Mouse (Mus musculus) layer of hippocampus, adult 11-12 months (tissue): ENCODE results near the gene Hist2h2ab.
"Not testable (repeated sequence)": the region's sequence is repeated elsewhere in the genome, so short reads cannot be mapped to it uniquely, and the experiment has no call there.

Experiments used
- DNase-seq: peaks from one replicate; pipeline ENCODE4 v3.0.0; 2022; ENCODE audit warnings: low spot score

Hist2h2ab gene

DNA sequence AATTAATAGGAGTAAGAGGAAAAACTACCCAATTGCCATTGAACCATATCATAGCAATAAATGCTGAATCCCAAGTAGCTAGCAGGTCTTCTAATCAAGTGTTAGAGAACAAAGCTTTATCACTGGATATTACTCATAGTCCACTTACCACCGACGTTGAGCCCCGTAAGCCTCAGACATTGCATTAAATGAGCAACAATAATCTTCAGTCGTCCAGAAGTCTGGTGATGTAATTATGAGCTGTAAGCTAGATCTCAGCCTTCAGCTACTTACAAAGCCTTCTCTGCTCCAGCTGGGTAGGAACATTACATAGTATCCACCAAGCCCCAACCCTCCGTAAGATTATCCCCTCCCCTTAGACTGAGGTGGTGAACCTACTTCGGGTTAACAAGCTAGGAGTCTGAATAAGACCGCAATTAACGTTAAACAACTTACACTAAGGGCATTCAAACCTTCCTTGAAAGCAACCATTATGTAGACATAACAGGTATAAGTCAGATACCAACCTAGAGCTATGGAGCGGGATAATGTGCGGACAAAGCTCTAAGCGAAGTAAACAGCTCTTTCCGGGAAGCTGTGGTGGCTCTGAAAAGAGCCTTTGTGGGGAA lies 18.3 kb downstream of the Hist2h2ab start:
- no peak for DNase-seq

GRCm38 (mm10) chr3:96238954-96239793 lies 19.5 kb downstream of the Hist2h2ab start, which contains the start of gene Hist2h3c2:
Hist2h3c2 (minus strand) TSS chr3:96239127.
- DNase-seq, result not testable (repeated sequence)

DNA sequence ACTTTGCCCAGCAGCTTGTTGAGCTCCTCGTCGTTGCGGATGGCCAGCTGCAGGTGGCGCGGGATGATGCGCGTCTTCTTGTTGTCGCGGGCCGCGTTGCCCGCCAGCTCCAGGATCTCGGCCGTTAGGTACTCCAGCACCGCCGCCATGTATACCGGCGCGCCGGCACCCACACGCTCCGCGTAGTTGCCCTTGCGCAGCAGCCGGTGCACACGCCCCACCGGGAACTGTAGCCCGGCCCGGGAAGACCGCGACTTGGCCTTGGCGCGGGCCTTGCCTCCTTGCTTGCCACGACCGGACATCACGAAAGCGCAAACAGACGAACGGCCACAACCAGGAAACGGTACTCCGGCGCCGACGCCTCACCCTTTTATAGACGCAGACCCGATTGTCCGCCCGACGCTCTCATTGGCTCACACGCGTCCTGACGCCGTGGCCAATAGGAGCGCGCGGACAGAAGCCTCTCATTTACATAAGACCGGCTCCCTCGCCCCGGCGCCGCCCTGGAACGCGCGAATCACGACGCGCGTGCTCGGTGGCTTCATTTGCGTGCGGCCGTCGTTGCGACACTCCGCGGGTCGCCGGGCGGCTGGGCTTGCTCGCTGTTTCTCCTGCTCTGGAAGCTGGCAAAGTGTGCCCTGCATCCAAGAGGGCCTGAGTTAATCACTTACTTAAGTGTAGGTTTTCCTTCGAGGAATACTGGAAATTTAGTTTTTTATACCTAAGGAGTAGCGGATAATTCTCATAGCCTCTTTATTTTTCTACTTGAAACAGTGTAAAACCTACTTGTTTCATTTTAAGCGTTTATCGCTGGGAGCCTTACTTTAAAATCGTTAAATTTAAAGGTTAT lies 20.5 kb downstream of the Hist2h2ab start, which contains the start of gene Hist2h2aa2:
Gene Hist2h2aa2 (minus strand): TSS at position 328 of the 850 bp plus-strand sequence.
- DNase-seq, result peak; percentile 97

DNA sequence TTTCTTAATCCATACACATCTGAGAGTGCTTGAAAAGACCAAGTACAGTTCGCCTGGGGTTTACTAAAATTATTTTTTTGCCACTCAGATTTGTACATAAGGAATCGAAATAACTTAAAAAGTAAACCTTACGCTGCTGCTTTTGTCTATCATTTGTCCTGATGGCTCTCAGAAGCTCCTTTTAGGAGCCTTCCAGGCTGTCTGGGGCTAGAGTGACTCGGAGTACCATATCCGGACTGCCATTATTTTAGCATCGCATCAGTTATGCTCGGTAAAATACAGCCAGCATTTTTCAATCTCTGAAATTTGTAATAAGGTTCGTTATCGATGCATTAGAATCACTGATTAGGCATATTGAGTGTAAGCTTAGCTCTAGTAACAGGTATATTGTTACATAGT lies 21.1 kb downstream of the Hist2h2ab start:
- no peak for DNase-seq

DNA sequence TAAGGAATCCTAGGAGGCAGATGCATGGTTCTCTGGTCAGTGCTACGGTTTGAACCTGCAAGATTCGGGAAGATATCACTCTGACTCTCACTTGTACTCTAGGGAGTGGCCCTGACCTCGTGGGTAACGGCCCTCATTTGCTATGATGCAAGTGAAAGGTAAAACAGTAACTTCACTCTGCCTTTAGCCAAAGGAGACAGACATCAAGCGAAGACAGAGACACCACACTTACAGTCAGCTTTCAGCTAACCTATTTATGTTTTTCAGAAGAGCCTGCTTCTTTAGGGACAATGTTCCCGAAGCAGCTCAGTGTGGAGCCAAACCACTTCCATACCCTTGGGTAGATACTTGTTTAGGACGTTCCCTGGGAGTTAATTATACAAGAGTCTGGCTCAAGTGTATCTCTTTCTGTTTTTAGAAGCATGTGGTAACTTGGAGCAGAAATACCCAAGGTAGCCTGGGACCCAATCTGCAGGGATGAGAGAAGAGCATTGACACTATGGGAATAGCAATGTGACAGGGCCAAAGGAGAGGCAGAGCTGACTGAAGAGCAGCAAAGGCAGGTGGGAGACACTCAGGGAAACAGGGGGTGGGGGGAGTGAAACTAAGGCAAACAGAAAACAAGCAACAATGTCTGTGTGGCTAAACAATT lies 24.4 kb downstream of the Hist2h2ab start:
- no peak for DNase-seq

- DNase-seq, result peak; percentile 88
Observed at GRCm38 (mm10) chr3:96245003-96245886, 25.6 kb downstream of the Hist2h2ab start, which contains the start of gene Hist2h2aa1. Hist2h2aa1 (plus strand) TSS chr3:96245497.

DNA sequence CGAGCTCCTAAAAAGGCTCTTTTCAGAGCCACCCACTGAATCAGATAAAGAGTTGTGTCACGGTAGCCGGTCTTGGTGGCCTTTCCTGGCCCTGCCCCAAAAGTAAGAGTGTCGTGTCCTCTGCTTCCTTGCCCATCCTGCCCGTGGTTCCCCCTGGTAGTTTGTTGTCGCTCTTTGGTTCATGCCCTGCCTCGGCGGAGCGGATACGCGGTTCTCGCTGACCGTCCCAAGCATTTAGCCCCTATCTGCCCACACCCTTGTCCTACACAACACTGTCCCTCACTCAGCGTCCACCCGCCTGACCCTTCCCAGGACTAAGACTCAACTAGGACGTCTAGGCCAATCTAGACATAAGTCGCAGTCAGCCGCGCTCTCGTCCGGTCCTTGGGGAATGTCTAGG lies 26.4 kb downstream of the Hist2h2ab start:
- not testable (repeated sequence) for DNase-seq

DNA sequence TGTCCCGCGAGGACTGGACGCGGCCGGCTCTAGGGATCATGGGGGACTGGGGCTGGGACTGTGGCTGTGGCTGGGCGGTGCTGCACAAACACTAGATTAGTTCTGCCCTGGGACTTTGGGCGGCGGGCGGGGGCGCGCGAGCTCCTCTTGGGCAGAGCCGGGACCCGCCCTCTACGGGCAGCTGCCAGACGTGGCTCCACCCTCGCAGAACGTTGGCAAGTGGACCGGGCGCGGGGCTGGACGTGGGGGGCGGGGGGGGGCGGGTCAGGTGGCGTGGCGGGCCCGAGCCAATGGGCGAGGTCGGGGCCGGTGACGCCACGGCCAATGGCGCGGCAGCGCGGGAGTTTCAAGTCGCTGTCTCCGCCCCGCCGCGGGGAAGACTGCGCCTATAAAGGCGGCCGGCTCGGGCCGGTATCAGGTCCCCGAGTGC lies 26.8 kb downstream of the Hist2h2ab start, which contains the start of gene Hist2h3c1:
Gene Hist2h3c1 (plus strand): TSS at position 259 of the 430 bp plus-strand sequence.
- not testable (repeated sequence) for DNase-seq

- DNase-seq, result no peak
Observed at GRCm38 (mm10) chr3:96247356-96248140, 27.9 kb downstream of the Hist2h2ab start.

DNA sequence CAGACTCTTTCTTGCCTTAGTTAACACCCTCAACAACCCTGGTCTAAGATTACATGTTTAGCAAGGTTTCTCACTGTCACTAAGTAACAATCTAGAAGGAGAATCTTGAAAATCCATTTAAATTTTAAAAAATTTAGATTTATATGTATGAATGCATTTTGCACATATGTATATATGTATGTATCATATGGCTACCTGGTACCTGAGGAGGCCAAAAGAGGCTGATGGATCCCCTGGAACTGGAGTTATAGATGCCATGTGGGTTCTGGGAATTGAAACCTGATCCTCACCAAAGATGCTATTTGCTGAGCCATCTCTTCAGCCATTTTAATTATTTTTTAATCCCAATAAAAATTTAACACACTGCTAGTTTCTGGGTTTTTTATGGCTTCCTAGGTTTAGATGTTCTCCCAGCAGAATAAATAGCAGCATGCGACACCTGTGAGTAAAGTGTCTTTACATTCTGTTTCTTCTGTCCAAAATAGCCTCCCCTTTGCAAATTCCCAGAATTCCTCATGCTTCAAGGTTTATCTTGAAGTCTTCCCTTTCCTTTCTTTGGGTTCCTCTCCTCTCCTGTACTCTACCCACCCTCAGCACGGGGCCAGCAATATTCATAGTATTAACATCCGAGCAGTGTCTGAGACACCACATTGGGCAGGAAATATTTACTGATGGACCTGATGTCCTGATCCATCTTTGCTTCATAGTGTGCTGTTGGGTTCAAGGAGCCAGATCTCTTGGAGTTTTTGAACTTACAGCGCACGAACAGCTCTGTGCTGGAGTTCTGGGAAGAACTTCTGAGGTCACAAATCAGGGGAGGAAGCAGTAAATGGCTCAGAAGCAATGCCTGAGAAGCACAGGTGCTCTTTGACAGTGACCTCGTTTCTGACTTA lies 28.7 kb downstream of the Hist2h2ab start:
- no peak for DNase-seq

- no peak for DNase-seq
Observed at GRCm38 (mm10) chr3:96249034-96249345, 29.3 kb downstream of the Hist2h2ab start.

DNA sequence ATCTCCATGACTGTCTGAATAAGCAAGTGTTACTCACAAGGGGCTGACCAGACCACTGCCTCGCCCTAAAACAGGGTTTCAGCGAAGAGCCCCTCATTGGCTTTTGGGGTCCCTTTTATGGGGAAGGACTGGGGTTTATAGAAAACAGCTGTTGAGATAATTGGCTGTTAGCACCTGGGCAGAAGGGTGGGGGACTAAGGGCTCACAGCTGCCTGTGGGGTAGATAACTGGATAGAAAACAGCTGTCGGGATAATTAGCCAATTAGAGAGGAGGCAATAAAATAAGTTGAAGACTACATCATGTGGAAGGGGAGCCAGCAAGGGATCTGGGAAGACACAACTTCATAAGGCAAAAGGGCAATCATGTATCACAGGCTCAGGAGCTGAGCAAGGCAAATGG lies 31.2 kb downstream of the Hist2h2ab start:
- DNase-seq, result no peak

- no peak for DNase-seq
Observed at GRCm38 (mm10) chr3:96251787-96252186, 32.1 kb downstream of the Hist2h2ab start.

- DNase-seq, result no peak
Observed at GRCm38 (mm10) chr3:96254683-96255355, 35.2 kb downstream of the Hist2h2ab start.

DNA sequence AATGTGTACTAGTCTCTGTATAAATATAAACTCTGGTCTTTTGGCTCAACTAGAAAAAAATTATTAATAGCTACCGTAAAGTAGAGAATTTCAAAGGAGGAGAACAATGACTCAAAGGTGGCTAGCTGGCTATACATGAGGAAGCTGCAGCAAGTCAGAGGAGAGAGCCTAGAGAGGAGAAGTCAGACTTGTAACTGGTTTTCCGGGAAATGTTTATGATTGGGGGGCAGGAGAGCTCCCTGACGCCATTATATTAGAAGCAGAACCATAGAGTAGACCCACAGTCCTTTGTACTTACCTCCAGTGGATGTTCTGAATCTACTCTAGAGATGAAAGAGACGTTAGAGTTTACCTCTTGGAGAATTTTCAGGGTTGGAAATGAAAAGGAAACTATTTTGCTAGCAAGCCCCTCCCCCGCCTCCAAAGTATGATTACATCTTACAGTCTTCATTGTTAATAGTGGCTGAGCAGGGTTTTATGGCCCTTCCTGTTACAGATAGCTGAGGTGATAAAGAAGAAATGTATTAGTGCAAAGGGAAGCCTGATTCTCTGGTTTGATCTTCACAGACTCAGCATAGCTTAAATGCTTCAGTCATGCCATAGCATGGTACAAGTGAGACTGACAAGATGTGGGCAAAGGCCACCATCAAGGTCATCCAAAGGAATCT lies 36.4 kb downstream of the Hist2h2ab start:
- DNase-seq, result no peak

- no peak for DNase-seq
Observed at GRCm38 (mm10) chr3:96257190-96257589, 37.5 kb downstream of the Hist2h2ab start.

DNA sequence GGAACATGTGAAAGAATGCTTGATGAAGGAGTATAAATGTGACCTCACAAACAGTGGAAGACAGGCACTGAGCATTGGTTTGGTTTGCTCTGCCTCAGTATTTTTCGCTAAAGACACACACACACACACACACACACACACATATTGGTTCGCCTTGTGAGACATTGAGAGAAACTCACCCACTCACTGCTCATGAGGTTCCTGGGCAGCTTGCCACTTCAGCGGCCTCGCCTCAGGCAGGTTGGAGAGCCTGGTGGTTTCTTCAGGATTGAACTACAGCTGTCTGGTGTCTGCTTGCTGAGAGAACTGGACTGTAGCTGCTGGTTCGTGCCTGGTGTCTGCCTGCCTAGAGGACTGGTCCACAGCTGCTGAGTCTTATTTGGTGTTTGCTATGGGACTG lies 40.6 kb downstream of the Hist2h2ab start:
- no peak for DNase-seq

DNA sequence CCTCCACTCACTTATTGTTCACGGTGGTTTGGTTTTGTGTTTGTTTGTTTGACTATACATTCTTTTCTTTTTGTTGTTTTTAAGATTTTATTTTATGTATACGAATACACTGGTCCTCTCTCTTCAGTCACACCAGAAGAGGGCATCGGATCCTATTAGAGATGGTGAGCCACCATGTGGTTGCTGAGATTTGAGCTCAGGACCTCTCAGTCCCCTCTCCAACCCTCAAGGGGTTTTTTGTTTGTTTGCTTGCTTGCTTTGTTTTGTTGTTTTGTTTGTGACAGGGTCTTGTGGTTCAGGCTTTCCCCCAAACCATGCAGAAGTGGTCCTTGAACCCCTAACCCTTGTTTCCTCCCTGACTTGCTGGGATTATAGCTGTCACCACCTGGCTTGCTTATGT lies 42.0 kb downstream of the Hist2h2ab start:
- no peak for DNase-seq
